Mouse (Mus musculus) midbrain, embryonic 15.5 days (tissue): Measurements from ENCODE around the gene Dnal4. TPM values are rescaled to one million over a fixed set of nuclear protein-coding genes. Genes with fewer than 3 reads are reported as not detected.

Source experiments
- ATAC-seq: fragments of 200-750 bp; cut with Nextera tagmentation; replicated peaks from 2 replicates; pipeline ENCODE4 v1.8.0; 2017; ENCODE audit warnings: moderate TSS enrichment
- H3K27ac ChIP-seq: fragments of 300-500 bp; sonication (generic); 2 replicates; pipeline ENCODE4 v1.5.1; 2015; ENCODE audit warnings: mild to moderate bottlenecking, inconsistent platforms
- H3K27me3 ChIP-seq: fragments of 300-500 bp; sonication (generic); replicated peaks from 2 replicates; pipeline ENCODE4 v1.6.1; 2015; ENCODE audit warnings: inconsistent platforms
- H3K36me3 ChIP-seq: fragments of 300-500 bp; sonication (generic); replicated peaks from 2 replicates; pipeline ENCODE4 v1.6.1; 2015; ENCODE audit warnings: inconsistent platforms
- H3K4me1 ChIP-seq: fragments of 300-500 bp; sonication (generic); 2 replicates; pipeline ENCODE4 v1.6.1; 2015; ENCODE audit warnings: inconsistent platforms
- H3K4me2 ChIP-seq: fragments of 300-500 bp; sonication (generic); 2 replicates; pipeline ENCODE4 v1.6.1; 2015; ENCODE audit warnings: inconsistent platforms, mild to moderate bottlenecking, moderate library complexity
- H3K4me3 ChIP-seq: fragments of 300-500 bp; sonication (generic); 2 replicates; pipeline ENCODE4 v1.5.1; 2015; ENCODE audit warnings: mild to moderate bottlenecking, inconsistent platforms
- H3K9ac ChIP-seq: fragments of 300-500 bp; sonication (generic); 2 replicates; pipeline ENCODE4 v1.6.1; 2015; ENCODE audit warnings: mild to moderate bottlenecking, inconsistent platforms
- H3K9me3 ChIP-seq: fragments of 300-500 bp; sonication (generic); 2 replicates; pipeline ENCODE4 v1.6.1; 2016; ENCODE audit warnings: inconsistent platforms
- WGBS: fragments of 180-500 bp; shearing (Covaris S2); methylation state at CpG from one replicate; pipeline ENCODE4 v1.1.7; 2015; ENCODE audit warnings: mixed read lengths; 5-methylcytosine and 5-hydroxymethylcytosine counted together
- polyA plus RNA-seq: library from polyadenylated mRNA; unstranded; fragments of >200 nt; fragmentation: Nextera tagmentation; extraction: Ambion mirVana; gene quantifications from 2 replicates; pipeline ENCODE4 v1.2.1, GENCODE M21; 2015

Gene Dnal4
- polyA plus RNA-seq, 1 experiment from 2014 or later: 80.6 TPM

DNA sequence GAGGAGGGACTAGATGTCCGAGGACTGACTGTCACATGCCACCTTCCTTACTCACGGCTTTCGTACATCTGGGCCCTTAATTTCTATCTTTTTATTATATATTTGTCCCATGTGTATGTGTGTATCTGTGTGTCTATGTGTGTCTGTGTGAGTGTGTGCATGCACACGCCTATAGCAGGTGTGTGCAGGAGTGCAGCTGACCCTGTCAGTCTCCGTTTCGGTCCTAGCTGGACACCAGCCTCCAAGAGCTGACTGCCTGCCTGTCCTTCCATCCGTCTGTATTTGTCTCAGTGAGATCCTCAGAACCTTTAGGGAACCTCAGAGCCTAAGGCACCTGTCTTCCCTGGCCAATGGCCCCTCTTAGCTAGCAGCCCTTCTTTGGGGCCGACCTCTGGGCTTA lies 57.4 kb downstream of the Dnal4 start:
- ATAC-seq: no peak
- no peak overlapping the region for H3K9ac ChIP-seq
- no peak overlapping the region for H3K27ac ChIP-seq
- H3K9me3 ChIP-seq: no peaks in the 10 kb centered on the region
- no peak overlapping the region for H3K4me3 ChIP-seq
- WGBS: 86% methylated on average over 8 of the region's 8 CpGs
- H3K36me3 ChIP-seq: peaks cover 38% of the 10 kb centered on the region
- no peak overlapping the region for H3K4me2 ChIP-seq
- H3K4me1 ChIP-seq: no peaks in the 10 kb centered on the region
- H3K27me3 ChIP-seq: no peaks in the 10 kb centered on the region

DNA sequence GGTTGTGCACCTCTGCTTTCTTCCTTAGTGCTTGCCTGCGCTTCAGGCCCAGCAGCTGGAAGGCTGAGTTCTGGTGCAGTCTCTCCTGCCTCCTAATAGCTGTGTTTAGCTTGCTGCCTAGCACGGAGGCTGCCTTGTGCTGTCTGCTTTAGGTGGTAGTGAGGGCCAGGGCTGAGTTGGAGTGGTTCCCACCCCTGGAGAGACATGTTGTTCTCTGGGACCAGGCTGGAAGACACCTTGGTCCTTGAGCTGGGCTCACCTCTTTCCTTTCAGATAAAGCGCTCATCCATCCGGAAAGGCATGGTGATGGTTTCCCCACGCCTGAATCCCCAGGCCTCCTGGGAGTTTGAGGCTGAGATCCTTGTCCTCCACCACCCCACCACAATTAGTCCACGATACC lies 60.9 kb downstream of the Dnal4 start:
- Histone ChIP-seq H3K36me3 (peaks cover 55% of the 10 kb centered on the region), H3K4me3 (no peak overlapping the region), H3K4me1 (no peaks in the 10 kb centered on the region), H3K9ac (no peak overlapping the region), H3K27ac (no peak overlapping the region), H3K4me2 (no peak overlapping the region), H3K27me3 (no peaks in the 10 kb centered on the region), H3K9me3 (no peaks in the 10 kb centered on the region)
- ATAC-seq: no peak
- WGBS: 83% methylated on average over 6 of the region's 6 CpGs

DNA sequence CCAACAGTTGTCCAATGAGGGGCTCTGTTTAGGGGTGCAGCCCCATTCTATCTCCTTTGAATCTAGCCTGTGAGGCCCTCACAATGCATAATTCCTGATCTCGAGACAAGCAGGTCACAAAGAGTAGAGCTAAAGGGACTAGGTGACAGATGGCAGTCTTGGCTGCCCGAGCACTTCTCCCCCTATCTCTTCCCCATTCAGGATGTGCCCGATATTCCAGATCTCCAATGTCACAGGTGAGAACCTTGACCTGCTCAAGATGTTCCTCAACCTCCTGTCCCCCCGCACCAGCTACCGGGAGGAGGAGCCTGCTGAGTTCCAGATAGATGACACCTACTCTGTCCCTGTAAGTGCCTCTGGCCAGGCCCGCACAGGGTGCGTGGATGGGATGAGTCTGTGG lies 62.0 kb downstream of the Dnal4 start:
- Histone ChIP-seq H3K36me3 (peaks cover 59% of the 10 kb centered on the region), H3K27ac (no peak overlapping the region), H3K9me3 (no peaks in the 10 kb centered on the region), H3K4me2 (no peak overlapping the region), H3K4me3 (no peak overlapping the region), H3K27me3 (no peaks in the 10 kb centered on the region), H3K4me1 (no peaks in the 10 kb centered on the region), H3K9ac (no peak overlapping the region)
- ATAC-seq: no peak
- WGBS: 96% methylated on average over 7 of the region's 7 CpGs

Other genes starting within 250 kb of the Dnal4 start
- 57.8 and 63.3 TPM in 2 replicates for gene Ddx17, start 231.1 kb downstream of the Dnal4 start, polyA plus RNA-seq
- 0.56 and 0.98 TPM in 2 replicates for gene Dmc1, start 172.7 kb downstream of the Dnal4 start, polyA plus RNA-seq
- gene Fam227a, start 118.9 kb downstream of the Dnal4 start, polyA plus RNA-seq: 5.1 and 6.6 TPM in 2 replicates
- 92.1 and 99.6 TPM in 2 replicates for gene Cby1, start 118.7 kb downstream of the Dnal4 start, polyA plus RNA-seq
- 222 and 226 TPM in 2 replicates for gene Tomm22, start 107.0 kb downstream of the Dnal4 start, polyA plus RNA-seq
- gene Josd1, start 89.9 kb downstream of the Dnal4 start, polyA plus RNA-seq: 22.8 and 24.0 TPM in 2 replicates
- gene Gtpbp1, start 87.0 kb downstream of the Dnal4 start, polyA plus RNA-seq: 53.7 and 57.4 TPM in 2 replicates
- 7.6 and 9.3 TPM in 2 replicates for gene Sun2, start 35.3 kb downstream of the Dnal4 start, polyA plus RNA-seq
- gene Nptxr, start 26.9 kb upstream of the Dnal4 start, polyA plus RNA-seq: 52.0 and 54.8 TPM in 2 replicates
- gene Npcd, start 56.4 kb upstream of the Dnal4 start, polyA plus RNA-seq: 0.42 and 0.98 TPM in 2 replicates
- 70.6 and 75.7 TPM in 2 replicates for gene Cbx6, start 56.8 kb upstream of the Dnal4 start, polyA plus RNA-seq
- gene Apobec3, start 113.8 kb upstream of the Dnal4 start, polyA plus RNA-seq: 3.5 and 4.0 TPM in 2 replicates
- gene Cbx7, start 193.3 kb upstream of the Dnal4 start, polyA plus RNA-seq: 4.7 and 5.8 TPM in 2 replicates
- gene Pdgfb, start 237.1 kb upstream of the Dnal4 start, polyA plus RNA-seq: 4.4 and 4.8 TPM in 2 replicates